Mouse (Mus musculus) brain, embryonic 18.5 days (tissue): Measurements from ENCODE around the gene Cntn2.
A peak's percentile ranks its signal among the peaks of the same experiment; 100 is the strongest.
"Not testable (repeated sequence)": the region's sequence is repeated elsewhere in the genome, so short reads cannot be mapped to it uniquely, and the experiment has no call there.

Experiments used
- DNase-seq: peaks from one replicate; pipeline ENCODE4 v3.0.0-alpha.2; 2012; ENCODE audit warnings: low read depth, low spot score

Cntn2 gene

DNA sequence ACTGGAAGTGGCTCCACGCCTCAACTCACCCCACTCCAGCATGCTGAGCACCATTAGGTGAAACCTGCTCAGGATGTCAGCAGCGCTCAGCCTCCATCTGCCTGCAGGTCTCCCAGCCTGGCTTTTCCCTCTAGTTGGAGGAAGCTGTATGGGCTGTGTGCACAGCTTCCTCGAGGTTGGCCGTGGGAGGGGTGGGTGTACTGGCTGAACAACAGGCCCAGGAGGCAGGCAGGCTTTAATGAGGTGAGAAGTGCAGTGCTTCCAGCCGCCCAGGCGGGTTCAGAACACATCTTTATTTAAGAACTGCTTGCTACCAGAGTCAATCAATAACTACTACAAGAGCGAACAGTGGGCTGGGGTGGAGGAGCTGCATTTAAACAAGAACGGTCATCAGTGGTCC, 31.5 kb downstream of the Cntn2 start:
- no peak for DNase-seq

DNA sequence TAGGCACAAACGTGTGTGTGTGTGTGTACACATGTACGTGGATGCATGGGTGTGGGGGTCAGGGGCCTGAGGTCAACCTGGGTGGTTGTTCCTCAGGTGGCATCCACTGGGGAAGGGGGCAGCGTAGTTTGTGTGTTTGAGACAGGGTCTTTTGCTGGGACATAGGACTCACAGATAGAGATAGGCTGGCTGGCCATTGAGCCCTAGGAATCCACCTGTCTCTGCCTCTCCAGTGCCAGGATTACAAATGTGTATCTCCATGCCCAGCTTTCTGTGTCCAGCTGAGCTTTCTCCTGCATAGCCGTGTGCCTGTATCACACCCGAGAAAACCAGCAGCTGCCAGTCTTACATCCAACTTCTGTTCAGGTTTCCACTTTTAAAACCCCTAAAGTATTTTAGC, 33.3 kb downstream of the Cntn2 start:
- DNase-seq: no peak

DNA sequence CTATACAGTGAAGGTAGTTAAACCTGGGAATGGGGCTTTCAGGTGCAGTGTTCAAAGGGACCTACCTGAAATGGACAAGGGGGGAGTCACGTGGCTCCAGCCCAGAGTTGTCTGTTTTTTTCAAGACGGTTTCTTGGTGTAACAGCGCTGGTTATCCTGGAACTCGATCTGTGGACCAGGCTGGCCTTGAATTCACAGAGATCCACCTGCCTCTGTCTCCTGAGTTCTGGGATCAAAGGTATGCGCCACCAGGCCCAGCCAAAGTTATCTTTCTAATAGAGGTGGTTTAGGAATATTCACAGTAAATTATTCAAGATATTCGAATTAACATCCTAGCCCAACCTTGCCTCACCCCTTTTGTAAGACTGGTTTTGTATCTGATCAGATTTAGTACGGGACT, 36.4 kb downstream of the Cntn2 start:
- DNase-seq: no peak

DNA sequence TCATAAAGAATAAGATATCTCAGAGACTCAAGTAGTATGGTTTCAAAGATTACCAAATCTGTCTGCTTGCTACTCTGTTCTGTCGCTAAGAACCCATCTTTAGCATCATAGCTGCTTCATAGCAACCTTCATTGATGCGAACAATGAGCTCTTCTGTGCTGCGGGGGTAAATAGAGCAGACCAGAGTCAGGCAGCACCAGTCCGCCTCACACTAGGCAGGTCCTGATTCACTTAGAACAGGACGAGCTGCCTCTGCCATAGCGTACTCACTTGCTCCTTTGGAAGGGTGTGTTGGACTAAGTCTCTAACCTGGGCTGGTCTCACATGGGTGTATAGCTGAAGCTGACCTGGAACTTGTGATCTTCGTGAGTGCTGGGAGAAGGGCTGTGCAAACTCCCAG, 37.0 kb downstream of the Cntn2 start, which contains the start of gene Tmem81:
Gene Tmem81, plus strand, starts transcription at position 173 of the 400 bp plus-strand sequence.
- DNase-seq: no peak

DNA sequence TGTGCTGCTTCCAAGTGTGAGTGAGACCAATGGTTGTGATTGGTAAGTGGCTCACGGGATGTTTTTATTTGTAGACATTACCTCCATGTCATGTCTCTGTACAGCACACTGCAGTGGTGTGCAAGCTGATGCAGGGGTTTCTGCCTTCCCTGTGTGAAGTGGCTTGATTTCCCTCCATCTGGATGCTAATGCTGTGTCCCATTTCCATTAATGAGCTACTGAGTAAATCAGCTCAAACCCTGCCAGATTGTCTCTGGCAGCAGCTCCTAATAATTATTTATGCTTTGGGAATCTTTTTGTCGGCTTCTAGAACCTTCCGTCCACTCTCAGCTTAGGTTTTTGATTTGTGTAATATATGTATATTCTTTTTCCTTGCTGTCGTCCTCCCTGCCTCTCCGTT, 37.9 kb downstream of the Cntn2 start:
- DNase-seq: peak; percentile 24

DNA sequence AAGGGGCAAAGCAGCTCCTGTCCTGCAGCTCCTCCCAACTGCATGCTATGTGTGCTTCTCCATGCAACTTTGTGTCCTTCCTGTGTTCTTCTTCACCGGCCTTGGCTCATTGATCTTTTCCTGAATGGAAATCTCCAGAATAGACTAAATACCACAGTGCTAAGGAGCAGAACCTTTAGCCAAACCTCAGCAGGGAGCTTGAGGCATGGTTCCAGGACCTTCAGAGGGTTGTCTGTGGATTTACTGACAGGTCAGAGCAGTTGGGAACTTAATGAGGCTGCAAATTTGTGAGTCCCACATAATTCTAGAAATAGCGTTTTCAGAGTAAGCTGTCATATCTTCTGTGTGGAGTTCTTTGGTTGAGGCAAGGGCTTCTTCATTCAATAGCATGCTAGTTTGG, 42.5 kb downstream of the Cntn2 start:
- DNase-seq: no peak

DNA sequence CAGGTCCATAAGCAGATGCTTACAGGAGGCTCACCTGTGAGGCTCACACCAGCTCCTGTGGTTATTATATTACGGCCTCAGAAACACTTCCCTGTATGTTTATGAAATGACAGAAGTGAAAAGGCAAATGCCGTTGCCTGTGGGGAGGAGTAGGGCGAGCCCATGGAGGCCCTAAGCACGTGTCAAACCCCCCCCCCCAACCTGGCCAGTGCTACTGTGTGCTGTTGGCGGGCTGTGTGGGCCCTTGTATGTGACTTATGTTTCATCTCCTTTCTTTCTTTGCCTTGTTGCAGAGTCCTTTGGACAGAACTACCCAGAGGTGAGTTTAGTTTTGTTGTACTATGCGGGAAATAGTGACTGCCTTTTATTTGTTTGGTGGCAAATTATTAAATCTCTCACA, 59.3 kb downstream of the Cntn2 start:
- DNase-seq: no peak

DNA sequence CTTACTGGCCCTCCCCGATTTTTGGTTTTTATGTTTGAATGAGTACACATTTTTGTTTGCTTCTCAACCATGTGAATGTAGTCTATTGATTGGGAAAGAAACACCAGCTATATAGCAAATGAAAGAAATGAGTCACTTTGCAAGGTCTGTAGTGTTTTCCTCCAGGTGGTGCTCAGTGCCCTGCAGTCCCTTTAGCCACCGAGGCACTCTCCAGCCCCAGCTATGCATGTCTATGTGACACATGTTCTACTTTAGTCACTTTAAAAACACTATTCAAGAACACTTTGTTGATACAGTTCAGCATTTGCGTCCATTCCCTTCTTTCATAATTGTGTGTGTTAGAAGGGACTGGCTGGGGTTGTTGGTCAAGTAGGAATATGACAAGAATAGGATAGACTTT, 59.8 kb downstream of the Cntn2 start:
- DNase-seq: no peak

DNA sequence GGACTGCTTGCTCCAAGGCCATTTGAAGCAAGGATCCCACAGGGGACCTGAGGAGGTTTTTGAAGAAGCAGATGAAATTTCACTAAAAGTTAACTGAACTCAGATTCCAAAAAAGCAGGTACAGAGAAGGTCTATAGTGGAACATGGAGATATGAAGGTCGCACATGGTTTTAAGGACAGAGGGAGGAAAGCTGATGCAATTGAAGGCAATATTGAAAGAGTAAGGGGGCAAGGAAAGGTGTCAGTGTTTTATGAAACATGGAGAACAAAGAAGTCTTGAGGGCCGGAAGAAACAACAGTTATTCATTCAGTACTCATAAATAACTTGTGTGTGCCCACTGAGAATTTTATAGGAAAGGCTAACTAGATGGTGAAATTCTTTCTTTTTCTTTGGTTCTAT, 61.4 kb downstream of the Cntn2 start:
- no peak for DNase-seq

DNA sequence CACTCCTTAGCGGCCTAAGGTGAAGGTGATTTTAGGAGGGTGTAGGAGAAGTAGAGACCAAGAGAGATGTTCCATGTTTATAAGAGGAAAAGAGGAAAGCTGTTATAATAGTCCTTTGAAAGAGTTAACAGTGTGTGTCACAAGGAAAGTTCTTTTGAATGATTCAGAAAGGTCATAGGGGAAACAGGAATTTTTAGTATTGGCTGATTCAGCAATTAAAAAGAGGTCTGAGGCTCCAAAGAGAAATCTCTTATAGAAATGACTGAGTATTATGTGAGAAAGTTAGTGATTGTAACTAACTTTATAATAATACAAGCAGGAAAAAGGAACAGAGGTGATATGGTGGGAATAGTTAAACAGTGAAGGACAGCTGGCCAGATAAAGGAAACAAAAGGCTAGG, 63.6 kb downstream of the Cntn2 start:
- no peak for DNase-seq

DNA sequence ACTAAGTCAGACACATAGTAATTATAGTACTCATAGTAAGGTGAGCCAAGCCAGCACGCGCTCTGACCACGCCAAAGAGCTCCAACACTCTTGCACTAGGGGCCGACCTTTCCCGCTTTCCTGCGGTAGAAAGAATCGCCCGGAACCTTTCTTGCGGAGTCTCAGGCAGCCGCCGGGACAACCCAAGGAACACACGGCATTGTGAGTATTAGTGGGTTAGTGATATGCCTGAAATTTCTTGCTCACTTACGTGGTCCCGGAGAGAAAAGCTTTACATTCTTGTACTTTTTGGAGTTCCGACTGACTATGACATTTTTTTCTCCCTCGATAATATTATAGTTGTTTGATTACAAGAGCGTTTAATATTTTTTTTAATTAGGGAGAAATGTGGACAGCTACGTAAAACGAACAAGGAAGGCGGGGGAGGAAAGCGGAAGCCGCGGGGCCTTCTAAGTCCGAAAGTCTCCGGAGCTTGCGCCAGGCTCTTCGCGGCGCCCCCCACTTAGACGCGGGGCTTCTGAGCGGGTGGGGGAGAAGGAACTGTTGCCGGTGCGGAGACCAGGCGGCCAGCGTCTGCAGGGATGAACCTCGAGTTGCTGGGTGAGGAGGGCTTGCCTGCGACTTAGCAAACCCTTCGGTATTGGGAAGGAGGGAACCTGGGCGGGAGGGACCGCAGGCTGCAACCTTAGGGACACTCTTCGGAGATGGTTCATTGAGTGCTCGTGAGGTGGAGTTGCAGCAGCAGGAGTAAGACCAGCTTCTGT, 65.9 kb downstream of the Cntn2 start, which contains the start of gene Rbbp5:
Gene Rbbp5, plus strand, starts transcription at position 438 of the 764 bp plus-strand sequence.
- peak; percentile 78 for DNase-seq

DNA sequence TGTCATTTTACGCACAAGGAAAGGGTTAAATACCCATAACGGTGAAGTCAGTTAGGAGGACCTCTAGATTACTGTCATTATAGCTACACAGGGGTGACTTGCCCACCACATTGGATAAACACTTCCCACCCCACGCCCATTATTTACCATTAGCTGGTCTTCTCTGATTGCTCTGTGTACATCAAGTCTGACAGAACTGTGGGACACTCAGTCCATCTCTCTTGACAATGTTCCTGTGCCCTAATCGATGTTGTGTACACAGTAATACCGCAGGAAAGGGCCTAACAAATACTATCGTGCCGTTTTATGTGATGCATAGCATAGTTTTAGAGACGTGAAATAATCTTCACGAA, 66.5 kb downstream of the Cntn2 start:
- DNase-seq: no peak

DNA sequence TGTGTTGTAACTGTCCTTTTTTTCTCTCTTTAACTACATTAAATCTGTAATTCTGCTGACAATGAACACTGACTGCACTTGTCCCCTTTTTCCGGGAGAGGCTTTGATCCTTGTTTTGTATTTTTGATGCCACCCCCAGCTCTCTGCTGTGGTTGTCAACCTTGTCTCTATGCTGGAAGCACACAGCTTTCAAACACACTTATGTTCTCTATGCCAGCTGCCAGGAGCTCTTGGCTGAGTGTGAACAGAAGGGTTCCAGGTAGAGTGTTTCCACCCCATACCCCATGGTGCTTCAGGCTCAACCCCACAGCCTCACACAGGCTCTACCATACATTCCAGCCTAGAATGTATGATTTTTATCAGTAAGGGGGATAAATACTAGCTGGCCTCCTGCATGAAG, 68.6 kb downstream of the Cntn2 start:
- no peak for DNase-seq

DNA sequence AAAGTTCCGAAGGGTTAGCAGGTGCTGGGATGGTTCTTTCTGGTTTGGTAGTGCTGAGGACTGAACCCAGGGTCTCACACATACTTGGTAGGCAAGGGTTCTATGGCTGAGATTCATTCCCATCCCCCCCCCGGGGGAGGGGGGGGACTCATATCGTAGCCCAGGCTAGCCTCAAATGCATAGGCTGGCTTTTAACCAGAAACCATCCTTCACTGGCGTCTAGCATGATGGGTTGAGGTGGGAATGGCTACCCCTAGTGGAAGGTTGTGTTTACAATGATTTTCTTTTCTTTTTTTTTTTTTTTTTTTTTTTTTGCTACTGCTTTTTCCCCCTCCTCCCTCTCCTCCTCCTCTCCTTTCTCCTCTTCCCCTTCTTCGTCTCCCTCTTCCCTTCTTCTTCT, 70.5 kb downstream of the Cntn2 start:
- no peak for DNase-seq

DNA sequence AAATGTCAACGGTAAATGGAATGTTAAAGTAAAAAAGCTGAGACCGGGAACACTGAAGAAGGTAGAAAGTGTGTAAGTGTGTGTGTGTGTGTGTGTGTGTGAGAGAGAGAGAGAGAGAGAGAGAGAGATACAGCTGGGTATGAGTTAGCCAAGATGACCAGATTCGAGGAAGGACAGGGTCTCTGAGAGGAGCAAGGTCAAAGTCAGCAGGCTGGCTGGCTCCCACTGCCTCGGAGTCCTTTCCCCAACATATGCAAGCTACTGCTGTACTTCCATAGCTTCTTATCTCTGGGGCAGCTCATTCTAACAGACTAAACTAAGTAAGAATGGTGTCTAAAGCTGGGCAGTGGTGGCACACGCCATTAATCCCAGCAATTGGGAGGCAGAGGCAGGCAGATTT, 71.6 kb downstream of the Cntn2 start:
- no peak for DNase-seq

DNA sequence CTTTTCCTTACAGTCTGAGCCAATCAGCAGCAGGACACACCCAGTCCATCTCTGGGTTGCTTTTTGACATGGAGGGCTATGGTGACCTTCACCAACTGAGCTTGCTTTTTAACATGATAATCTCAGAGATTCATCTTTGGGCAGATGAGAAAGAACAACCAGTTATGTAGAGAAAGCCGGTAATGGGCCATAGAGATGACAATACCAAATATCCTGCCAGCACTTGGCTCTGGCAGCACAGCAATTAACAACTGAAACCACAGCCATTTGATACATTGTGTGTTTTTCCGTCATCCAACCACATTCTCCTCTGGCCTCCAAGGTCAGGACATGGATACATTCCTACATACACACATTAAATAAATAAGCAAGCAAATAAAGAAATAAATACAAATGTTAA, 72.0 kb downstream of the Cntn2 start:
- no peak for DNase-seq

DNA sequence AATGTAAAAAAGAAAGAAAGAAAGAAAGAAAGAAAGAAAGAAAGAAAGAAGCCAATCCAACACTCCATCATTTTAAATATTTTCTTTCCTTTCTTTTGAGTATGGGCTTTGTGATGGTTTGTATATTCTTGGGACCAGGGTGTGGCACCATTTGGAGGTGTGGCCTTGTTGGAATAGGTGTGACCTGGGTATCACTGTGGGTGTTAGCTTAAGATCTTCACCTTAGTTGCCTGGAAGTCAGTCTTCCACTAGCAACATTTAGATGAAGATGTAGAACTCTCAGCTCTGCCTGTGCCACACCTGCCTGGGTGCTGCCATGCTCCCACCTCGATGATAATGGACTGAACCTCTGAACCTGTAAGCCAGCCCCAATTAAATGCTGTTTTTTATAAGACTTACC, 73.0 kb downstream of the Cntn2 start:
- DNase-seq: not testable (repeated sequence)

DNA sequence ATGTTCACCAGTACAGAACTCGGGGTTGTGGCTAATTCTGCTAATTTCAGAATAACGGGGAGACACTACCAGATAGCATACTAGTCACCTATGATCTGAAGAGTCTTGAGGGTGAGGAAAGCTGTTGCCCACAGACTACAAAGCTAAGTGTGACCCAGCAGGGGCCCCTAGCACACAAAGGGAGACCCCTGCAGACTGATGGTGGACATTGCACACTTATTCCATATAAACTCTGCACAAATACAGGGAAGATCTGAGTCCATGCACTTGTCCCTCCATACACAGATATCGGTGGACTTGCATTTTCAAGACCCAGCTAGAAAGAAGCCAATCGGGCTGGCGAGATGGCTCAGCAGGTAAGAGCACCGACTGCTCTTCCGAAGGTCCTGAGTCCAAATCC, 73.5 kb downstream of the Cntn2 start:
- DNase-seq: no peak

DNA sequence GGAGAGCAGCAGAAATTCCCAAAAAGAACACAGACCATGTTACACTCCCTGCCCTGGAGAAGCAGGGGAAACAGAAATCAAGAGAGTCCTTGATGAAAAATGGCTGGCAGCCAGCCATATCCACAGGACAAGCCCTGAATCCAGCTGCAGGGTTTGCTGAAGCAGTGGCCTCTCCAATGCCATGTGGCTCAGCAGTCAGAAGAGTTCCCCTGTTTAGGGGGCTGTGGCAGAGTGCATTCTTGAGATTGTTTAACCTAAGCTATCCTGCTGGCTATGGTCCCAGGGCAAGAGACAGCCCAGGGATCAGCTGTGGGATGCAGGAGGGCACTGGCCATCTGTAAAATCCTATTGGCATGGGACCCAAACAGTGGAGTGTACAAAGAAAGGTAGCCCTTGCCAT, 74.1 kb downstream of the Cntn2 start:
- DNase-seq: no peak

DNA sequence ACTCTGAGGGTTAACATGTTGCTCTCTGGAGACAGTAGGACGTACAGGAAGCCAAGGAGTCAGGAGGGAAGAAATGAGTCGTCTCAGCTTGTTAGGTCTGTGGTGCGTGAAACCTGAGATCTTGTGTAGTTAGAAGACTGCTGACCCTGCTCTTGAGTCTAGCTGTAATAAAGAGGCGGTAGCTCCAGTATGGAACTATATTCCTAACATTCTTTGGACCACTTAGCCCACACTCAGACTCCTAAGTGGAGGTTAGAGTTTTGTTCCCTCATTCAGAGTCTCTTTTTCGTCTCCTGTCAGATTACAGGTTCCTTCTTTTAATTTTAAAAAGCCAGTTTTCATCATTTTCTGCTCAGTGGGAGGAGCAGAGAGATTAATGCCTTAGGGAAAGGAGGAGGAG, 78.4 kb downstream of the Cntn2 start:
- no peak for DNase-seq
